Mouse (Mus musculus): ENCODE measurements around the gene Ccdc142. TPM values are rescaled to one million over a fixed set of nuclear protein-coding genes. Genes with fewer than 3 reads are reported as not detected.

Gene Ccdc142
- total RNA-seq, 4 experiments from 2014 or later: 1.1 to 2.3 (median 1.3) TPM; not detected in 1

- DNase-seq (ENCODE audit: low spot score in 2 of 2): no peak
Observed at GRCm38 (mm10) chr6:83117165-83117438, 15.7 kb downstream of the Ccdc142 start.

GRCm38 (mm10) chr6:83117616-83118015, 16.2 kb downstream of the Ccdc142 start:
- DNase-seq (ENCODE audit: low spot score in 2 of 2): no peak

GRCm38 (mm10) chr6:83118369-83118768, 17.0 kb downstream of the Ccdc142 start:
- no peak for DNase-seq (ENCODE audit: low spot score in 2 of 2)

GRCm38 (mm10) chr6:83118825-83119733, 17.7 kb downstream of the Ccdc142 start:
- DNase-seq (ENCODE audit: low spot score in 2 of 2): no peak

GRCm38 (mm10) chr6:83119734-83120051, 18.3 kb downstream of the Ccdc142 start:
- DNase-seq (ENCODE audit: low spot score in 2 of 2): no peak

GRCm38 (mm10) chr6:83120930-83121862, 19.8 kb downstream of the Ccdc142 start, which contains the start of gene Wbp1:
Gene Wbp1 (minus strand): TSS chr6:83121559.
- peak; percentile 86 to 94 for DNase-seq (ENCODE audit: low spot score in 2 of 2)

GRCm38 (mm10) chr6:83121863-83122710, 20.7 kb downstream of the Ccdc142 start:
- no peak for DNase-seq (ENCODE audit: low spot score in 2 of 2)

GRCm38 (mm10) chr6:83122961-83123360, 21.6 kb downstream of the Ccdc142 start:
- no peak for DNase-seq (ENCODE audit: low spot score in 2 of 2)

- DNase-seq (ENCODE audit: low spot score in 2 of 2): peak; percentile 85 to 88
Observed at GRCm38 (mm10) chr6:83124851-83125312, 23.5 kb downstream of the Ccdc142 start.

GRCm38 (mm10) chr6:83125331-83125730, 23.9 kb downstream of the Ccdc142 start, which contains the start of gene Ino80b:
Gene Ino80b (minus strand): TSS chr6:83125431.
- DNase-seq (ENCODE audit: low spot score in 2 of 2): no peak

- no peak for DNase-seq (ENCODE audit: low spot score in 2 of 2)
Observed at GRCm38 (mm10) chr6:83127419-83127818, 26.0 kb downstream of the Ccdc142 start.

- no peak for DNase-seq (ENCODE audit: low spot score in 2 of 2)
Observed at GRCm38 (mm10) chr6:83131469-83132034, 30.2 kb downstream of the Ccdc142 start.

GRCm38 (mm10) chr6:83132176-83132919, 30.9 kb downstream of the Ccdc142 start:
- DNase-seq (ENCODE audit: low spot score in 2 of 2): no peak

GRCm38 (mm10) chr6:83134226-83134625, 32.8 kb downstream of the Ccdc142 start:
- no peak for DNase-seq (ENCODE audit: low spot score in 2 of 2)

GRCm38 (mm10) chr6:83134951-83135513, 33.6 kb downstream of the Ccdc142 start, which contains the start of gene Rtkn:
Gene Rtkn (plus strand): TSS chr6:83135463.
- no peak for DNase-seq (ENCODE audit: low spot score in 2 of 2)

GRCm38 (mm10) chr6:83135571-83136161, 34.3 kb downstream of the Ccdc142 start:
- DNase-seq (ENCODE audit: low spot score in 2 of 2): peak; percentile 30 to 51

GRCm38 (mm10) chr6:83136291-83136880, 35.0 kb downstream of the Ccdc142 start:
- DNase-seq (ENCODE audit: low spot score in 2 of 2): no peak

GRCm38 (mm10) chr6:83136881-83137575, 35.6 kb downstream of the Ccdc142 start:
- DNase-seq (ENCODE audit: low spot score in 2 of 2): peak; percentile 59 to 74
